Mouse (Mus musculus): ENCODE measurements around the gene Bdkrb2.
A peak's percentile ranks its signal among the peaks of the same experiment; 100 is the strongest.

Bdkrb2 gene

GRCm38 (mm10) chr12:105547151-105547550 is 15.9 kb upstream of the Bdkrb2 start:
- DNase-seq, result no peak

GRCm38 (mm10) chr12:105548001-105548400 is 15.0 kb upstream of the Bdkrb2 start:
- DNase-seq, result no peak

GRCm38 (mm10) chr12:105548881-105549280 is 14.1 kb upstream of the Bdkrb2 start:
- DNase-seq, result no peak

GRCm38 (mm10) chr12:105549835-105550802 is 12.9 kb upstream of the Bdkrb2 start:
- no peak for DNase-seq

GRCm38 (mm10) chr12:105551551-105551989 is 11.5 kb upstream of the Bdkrb2 start:
- peak; percentile 64 for DNase-seq

GRCm38 (mm10) chr12:105554151-105554772 is 8.8 kb upstream of the Bdkrb2 start:
- no peak for DNase-seq

GRCm38 (mm10) chr12:105555172-105555571 is 7.9 kb upstream of the Bdkrb2 start:
- DNase-seq, result no peak

GRCm38 (mm10) chr12:105557250-105557925 is 5.6 kb upstream of the Bdkrb2 start:
- no peak for DNase-seq

GRCm38 (mm10) chr12:105561007-105561534 is 2.0 kb upstream of the Bdkrb2 start:
- DNase-seq, result no peak

- no peak for DNase-seq
Observed at GRCm38 (mm10) chr12:105562056-105562820, 788 bp upstream of the Bdkrb2 start.

GRCm38 (mm10) chr12:105563726-105564275 is 775 bp downstream of the Bdkrb2 start:
- DNase-seq, result no peak

- DNase-seq, result no peak
Observed at GRCm38 (mm10) chr12:105565221-105565620, 2.2 kb downstream of the Bdkrb2 start.

- no peak for DNase-seq
Observed at GRCm38 (mm10) chr12:105571867-105572266, 8.8 kb downstream of the Bdkrb2 start.

GRCm38 (mm10) chr12:105572622-105573021 is 9.6 kb downstream of the Bdkrb2 start:
- DNase-seq, result no peak

GRCm38 (mm10) chr12:105574356-105574755 is 11.3 kb downstream of the Bdkrb2 start:
- DNase-seq, result no peak

GRCm38 (mm10) chr12:105580490-105580889 is 17.5 kb downstream of the Bdkrb2 start:
- no peak for DNase-seq

- DNase-seq, result no peak
Observed at GRCm38 (mm10) chr12:105582486-105582885, 19.5 kb downstream of the Bdkrb2 start.

- DNase-seq, result no peak
Observed at GRCm38 (mm10) chr12:105583484-105583883, 20.5 kb downstream of the Bdkrb2 start.

GRCm38 (mm10) chr12:105584851-105585250 is 21.8 kb downstream of the Bdkrb2 start:
- peak; percentile 45 for DNase-seq

GRCm38 (mm10) chr12:105587526-105587925 is 24.5 kb downstream of the Bdkrb2 start:
- DNase-seq, result no peak

GRCm38 (mm10) chr12:105590786-105591185 is 27.8 kb downstream of the Bdkrb2 start:
- DNase-seq, result no peak

- DNase-seq, result peak; percentile 69
Observed at GRCm38 (mm10) chr12:105592361-105592761, 29.3 kb downstream of the Bdkrb2 start.
